Mouse (Mus musculus): ENCODE measurements around the gene Fgfr2.

- no peak for TF ChIP-seq POLR2A (IDR thresholded peaks at IDR 0.05; ENCODE audit: borderline replicate concordance, extremely low read depth, insufficient read depth, insufficient read length, poor library complexity, severe bottlenecking)
- TF ChIP-seq CTCF (IDR thresholded peaks at IDR 0.05; ENCODE audit: borderline replicate concordance, extremely low read depth, insufficient read depth, insufficient read length) = no peak
Observed at GRCm38 (mm10) chr7:130838658-130839025, 2284.5 kb downstream of the Fgfr2 start.

All from brain, embryonic 14.5 days (tissue).